Mouse (Mus musculus) large intestine, adult 2 months (tissue): Measurements from ENCODE around the gene Ptpra. TPM values are rescaled to one million over a fixed set of nuclear protein-coding genes. Genes with fewer than 3 reads are reported as not detected.

Source experiments
- DNase-seq: peaks from one replicate; pipeline ENCODE4 v3.0.0-alpha.2; 2012; ENCODE audit warnings: low read depth, low spot score
- whole genome bisulfite sequencing: fragments of 180-500 bp; shearing (Covaris S2); methylation state at CpG from one replicate; pipeline ENCODE4 v1.1.7; 2018; 5-methylcytosine and 5-hydroxymethylcytosine counted together
- polyA plus RNA-seq: library from polyadenylated mRNA; depleted of rRNA; stranded (reverse); fragments of >200 nt; gene quantifications from 2 replicates; pipeline ENCODE4 v1.2.3, GENCODE M21; 2012; rRNA removed

Ptpra gene
- 26.4 and 32.3 TPM in 2 replicates for polyA plus RNA-seq

DNA sequence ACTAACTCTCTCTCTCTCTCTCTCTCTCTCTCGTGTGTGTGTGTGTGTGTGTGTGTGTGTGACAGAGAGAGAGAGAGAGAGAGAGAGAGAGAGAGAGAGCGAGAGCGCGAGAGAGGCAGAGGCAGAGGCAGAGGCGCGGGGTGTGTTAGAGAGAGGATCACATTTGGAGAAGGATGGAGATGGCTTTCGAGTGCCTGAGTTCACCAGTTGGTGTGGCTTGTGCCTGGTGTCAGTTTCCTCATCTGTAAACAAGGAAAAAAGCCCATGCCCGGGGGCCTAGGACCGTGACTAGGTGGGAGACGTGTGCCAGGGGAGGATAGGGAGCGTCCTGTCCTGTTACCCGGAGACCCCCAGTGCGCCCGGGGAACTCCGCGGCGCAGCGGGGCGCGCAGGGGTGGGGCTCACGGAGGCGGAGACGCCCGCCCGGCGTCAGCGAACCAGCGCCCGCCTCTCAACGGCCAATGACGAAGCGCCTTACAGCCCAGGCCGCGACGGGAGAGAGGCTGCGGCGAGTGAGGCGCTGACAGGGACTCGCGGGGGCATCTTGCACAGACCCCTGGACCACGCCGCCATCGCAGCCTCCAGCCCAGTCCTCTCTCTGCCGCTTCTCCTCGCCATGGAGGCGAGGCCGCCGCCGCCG lies at the start of gene Ptpra:
Gene Ptpra, plus strand, starts transcription at position 485 of the 640 bp plus-strand sequence.
- WGBS, result under 1% methylated on average over 47 of the region's 50 CpGs

DNA sequence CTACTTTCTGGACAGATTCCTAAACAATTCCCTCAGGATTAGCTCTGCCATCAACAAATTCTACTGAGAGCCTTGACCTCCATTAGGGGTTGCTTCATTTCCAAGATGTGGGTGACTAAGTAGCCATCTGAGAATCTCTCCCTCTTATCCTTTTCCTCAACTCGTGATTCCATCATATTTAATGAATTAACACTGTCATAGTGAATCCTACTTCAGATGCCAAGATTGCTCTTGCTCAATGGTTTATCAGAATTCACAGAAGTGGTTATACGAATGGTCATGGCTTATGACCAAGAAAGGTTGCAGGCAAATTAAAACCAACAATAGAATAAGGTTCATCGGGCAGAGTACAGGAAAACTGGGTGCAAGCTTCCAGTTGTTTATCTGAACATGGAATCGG lies 48.2 kb upstream of the Ptpra start:
- DNase-seq, result no peak
- 68% methylated on average over 4 of the region's 4 CpGs for WGBS

More for the DNA sequence above, at the start of gene Ptpra:
- peak; percentile 52 for DNase-seq

DNA sequence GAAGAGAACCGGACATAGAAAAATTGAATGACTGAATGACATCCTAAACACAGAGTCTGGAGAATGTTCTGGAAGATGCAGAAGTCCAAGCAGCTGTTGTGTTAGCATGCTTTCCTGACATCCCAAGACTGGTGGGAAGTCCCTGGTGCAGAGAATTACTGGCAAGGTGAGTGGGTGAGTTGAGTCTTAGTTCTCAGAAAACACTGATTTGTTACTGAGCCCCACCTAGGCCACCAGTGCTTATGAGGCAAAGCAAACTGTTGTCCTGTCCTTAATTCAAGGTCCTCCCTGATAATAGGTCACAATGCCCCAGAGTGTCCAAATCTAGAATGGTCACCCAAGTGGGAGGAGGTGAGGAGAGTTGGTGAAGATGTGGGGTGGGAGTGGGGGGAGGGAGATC lies 45.1 kb upstream of the Ptpra start, which contains the start of the genes Gm28372 and 1700020A23Rik:
Gene Gm28372, plus strand, starts transcription at position 301 of the 400 bp plus-strand sequence.
Gene 1700020A23Rik, plus strand, starts transcription at position 321 of the 400 bp plus-strand sequence.
- 88% methylated on average over 1 of the region's 1 CpGs for WGBS
- no peak for DNase-seq

DNA sequence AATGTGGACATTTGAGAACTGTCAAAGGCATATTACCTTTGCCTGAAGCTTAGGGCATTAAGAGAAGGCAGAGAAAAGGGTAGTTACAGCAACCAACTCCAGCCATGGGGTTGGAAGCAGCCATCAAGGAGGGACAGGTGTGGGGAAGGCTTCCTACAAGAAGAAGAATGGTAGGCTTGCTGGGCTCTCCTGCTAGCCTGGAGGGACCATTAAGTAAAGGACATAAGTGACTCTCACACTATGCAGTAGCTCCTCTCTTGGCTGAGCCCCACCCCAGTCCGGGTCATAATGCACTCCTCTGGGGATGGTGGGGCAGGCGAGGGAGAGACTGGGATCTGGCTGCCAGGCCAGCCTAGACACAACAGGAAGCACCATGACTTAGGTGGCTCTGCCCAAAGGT lies 43.9 kb upstream of the Ptpra start, which contains the start of gene Tmem239:
Gene Tmem239, plus strand, starts transcription at position 301 of the 400 bp plus-strand sequence.
- no peak for DNase-seq
- 48% methylated on average over 2 of the region's 2 CpGs for WGBS

DNA sequence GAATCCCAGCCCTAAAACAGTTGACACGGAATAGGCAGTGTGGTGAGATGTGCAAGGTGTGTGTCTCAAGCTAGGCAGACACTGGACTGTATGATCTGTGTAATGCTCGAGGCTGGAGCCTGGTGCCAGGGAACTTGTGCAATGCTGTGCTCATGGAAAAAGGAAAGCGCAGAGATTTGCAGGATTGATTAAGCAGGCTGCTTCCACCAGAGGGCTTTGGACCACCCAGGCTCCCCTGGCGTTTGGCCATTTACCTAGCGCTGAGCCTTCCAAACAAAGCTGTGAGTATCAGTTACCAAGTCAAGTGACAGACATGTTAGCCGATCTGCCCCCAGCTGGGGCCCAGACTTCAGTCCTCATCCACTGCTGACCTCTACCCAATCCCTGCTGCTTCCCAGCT lies 41.9 kb upstream of the Ptpra start:
- WGBS, result 27% methylated on average over 6 of the region's 6 CpGs

DNA sequence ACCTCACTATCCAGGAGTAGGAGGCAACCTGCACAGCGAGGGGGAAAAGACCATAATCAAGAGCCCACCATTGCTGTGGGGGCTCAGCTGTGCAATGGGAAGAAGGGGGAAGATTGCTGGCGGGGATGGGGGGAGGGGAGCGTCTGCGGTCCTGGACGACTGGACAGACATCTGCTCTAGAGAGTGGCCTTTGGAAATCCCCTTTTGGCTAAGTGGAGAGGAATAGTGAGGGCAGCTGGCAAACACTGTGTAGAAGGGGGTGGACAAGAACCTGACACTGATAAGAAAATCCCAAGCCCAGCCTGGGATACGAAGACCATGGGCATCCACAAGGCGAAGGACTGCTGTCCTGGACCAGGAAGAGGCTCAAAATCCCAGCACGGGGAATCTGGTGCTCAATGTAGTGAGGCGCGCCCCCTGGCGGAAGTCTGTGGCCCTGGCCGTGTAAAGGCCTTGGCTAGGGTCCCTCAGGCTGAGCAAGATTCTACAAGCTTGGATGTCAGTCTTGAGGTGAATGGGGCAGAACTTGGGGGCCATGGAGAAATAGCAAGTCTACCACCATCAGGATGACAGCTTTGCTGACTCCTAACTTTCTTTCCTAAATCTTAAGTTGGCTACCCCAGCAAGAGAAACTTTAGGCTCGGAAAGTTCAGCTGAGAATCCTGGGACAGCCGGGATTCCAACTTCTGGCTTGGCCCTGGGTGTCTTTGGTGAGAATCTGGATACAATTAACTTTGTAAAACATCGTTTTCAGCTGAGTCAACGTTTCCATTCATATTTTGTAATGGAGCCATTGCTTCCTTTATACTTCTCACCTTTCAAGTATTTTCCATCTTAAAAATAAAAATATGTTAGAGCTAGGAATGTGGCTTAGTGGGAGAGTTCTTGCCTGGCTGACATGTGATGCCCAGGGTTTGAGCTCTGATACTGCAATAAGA lies 38.3 kb upstream of the Ptpra start:
- peak; percentile 27 for DNase-seq
- 34% methylated on average over 16 of the region's 16 CpGs for WGBS

More for the DNA sequence above, 41.9 kb upstream of the Ptpra start:
- DNase-seq, result no peak

DNA sequence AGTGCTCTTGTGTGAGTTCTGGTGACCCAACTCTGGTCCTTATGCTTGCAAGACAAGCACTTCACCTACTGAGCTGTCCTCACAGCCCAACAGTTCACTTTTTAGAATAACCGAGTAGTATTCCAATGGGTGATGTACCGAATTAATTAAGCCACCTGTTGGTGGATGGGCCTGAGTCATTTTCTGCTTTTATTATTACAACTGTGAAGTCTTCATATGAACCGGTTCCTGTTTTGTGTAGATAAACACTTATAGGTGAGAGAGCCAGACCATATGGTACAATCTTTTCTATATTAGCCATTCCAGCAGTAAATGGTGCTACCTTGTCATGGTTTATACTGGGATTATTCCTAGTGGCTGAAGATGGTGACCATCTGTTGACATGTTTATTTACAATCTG lies 37.3 kb upstream of the Ptpra start:
- DNase-seq, result no peak
- 76% methylated on average over 3 of the region's 3 CpGs for whole genome bisulfite sequencing

DNA sequence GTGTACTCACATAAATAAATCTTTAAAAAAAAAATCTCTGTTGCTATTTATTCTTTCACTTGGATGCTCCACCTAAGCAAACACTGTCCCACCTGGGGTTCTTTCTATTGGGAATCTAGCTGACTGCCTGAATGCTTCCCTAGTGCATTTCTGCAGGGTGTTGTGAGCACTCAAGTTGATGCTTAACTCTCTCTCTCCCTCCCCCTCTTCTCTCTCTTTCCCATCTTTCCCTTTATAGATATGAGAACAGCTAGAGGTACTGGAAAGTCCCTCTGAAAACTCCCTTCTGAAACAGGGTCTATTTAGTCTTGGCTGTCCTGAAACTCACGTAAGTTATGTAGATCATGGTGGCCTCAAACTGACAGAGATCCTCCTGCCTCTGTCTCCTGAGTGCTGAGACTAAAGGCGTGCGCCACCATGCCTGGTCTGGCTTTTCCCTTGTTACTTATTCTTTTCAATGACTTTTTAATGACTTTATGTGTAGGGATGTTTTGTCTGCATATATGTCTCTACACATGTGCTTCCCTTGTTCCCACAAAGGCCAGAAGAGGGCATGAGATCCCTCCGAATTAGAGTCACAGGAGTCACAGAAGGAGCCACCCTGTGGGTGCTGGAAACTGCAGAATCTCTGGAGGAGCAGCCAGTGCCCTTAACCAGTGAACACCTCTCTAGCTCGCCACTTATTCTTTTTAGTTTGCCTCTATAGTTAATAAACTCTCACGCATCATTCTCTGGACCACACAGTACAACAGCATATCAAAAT lies 35.8 kb upstream of the Ptpra start:
- 67% methylated on average over 6 of the region's 6 CpGs for WGBS

DNA sequence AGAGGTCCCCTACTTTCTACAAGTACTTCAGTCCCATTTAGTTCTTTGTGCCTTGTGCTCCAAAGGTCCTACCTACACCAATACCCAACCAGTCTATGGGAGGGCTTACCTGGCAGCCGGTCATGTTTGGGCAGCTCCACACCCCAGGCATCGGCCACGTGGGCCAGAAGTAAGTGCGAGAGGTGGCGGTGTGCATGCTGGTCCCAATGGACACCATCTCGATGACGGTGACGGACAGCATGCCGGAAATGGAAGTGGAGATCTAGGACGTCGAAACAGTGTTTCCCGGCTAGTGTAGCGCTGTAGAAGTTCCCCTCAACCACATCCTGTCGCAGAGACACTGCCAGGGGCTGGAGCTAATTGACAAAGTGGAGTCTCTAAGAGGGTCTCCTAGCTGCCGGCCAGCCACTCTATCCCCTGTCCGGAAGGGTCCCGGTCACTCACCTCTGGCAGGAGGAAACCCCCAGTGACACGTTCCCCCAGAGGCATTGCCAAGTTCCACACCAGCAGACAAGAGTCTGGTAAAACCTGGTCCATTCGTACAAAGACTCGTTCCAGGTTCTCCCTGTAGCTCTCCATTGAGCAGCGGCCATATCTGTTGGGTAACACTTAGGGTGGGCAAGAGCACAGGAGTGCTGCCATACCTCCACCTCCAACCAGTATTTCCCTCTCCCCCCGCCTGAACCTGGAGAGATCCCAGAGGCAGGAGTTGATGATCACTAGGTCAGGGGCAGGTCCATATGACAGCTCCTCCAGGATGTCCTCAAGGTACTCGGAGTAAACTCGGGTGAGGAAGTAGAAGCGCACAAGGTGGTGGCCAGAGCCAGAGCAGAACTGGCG lies 28.1 kb upstream of the Ptpra start:
- no peak for DNase-seq
- WGBS, result 96% methylated on average over 26 of the region's 26 CpGs

More for the DNA sequence above, 35.8 kb upstream of the Ptpra start:
- DNase-seq, result no peak

DNA sequence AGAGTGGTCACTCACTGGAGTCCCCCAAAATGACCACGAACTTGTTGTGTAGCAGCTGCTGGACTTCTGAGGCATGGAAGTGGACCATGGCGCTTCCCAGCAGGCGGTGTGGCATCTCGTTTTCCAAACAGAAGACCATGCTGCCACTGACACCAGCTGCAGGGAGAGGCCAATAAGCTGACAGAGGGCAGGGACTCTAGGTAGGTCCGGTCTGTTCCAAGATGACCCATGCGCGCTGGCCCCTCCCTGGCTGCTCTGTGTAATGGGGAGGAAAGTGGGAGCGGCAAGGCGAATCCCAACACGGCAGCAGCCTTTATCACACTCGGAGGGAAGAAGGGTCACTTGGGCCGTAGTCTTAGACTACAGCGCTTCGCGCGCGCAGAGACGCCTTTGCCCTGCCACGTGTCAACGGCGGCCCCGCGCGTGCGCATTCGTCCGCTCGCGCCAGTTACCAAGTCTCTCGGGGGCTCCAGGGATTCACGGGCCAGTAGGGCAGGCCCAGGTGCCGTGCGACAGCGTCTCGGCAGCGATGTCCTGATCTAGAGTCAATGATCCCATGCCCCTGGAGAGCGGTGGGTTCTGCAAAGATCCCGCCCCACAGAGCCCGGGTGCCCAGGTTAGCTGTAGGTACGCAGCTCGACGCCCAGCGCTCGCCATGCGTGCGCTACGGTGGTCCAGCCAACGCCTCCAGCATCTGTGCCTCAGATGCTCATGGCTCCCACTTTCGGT lies 26.5 kb upstream of the Ptpra start:
- no peak for DNase-seq
- 15% methylated on average over 49 of the region's 49 CpGs for WGBS

DNA sequence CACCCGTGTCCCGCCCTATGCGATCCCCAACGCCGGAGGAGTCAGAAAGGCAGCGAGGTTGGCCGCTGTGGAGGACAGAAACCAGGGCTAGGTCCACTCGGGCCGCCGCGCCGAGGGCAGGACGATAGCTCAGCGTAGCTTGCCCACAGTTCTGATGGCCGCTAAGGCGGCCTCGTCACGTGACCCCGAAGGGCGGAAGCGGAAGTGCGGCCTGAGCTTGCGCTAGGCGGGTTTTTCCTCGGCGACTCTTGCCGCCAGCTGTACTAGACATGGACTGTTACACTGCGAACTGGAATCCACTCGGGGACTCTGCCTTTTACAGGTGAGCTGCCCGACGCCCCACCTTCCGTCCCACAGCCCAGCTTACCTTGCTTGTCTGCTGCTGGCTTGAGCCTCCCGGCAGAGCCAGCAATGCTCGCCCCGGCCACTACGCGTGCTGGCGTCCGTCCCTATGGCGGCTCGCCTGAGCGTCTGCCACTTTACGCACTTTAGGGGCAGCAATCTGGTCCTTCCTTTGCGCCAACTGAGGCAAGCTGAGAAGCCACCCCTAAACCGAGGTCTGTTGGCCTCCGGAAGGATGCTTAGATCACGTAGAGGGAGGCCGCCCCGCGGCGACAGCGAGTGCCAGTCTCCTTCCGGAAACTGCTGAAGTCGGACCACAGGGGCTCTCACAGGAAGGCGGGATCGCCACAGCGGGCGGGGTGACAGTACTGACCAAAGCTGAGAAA lies 25.8 kb upstream of the Ptpra start, which contains the start of the genes Vps16 and Pced1a:
Gene Vps16, plus strand, starts transcription at position 214 of the 728 bp plus-strand sequence.
Gene Pced1a, minus strand, starts transcription at position 576 of the 728 bp plus-strand sequence.
- peak; percentile 80 for DNase-seq
- under 1% methylated on average over 58 of the region's 58 CpGs for WGBS

DNA sequence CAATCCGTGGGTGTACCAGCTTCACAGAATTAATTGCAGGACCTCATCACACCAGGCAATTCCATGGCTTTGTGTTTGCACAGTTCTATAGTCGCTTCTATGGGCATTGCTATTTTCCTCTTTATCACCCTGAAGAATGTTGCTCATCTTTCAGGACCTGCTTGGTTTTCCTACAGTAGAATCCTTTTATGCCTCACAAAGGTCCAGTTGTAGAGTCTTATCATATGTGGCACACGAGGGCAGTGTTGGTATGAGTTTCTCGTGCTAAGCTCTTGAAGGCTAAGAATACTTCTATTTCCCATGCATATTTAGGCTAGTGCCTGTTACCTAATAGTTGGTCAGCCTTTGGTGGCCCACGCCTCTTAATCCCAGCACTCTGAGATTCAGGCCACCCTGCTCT lies 25.0 kb upstream of the Ptpra start:
- 18% methylated on average over 5 of the region's 5 CpGs for WGBS

DNA sequence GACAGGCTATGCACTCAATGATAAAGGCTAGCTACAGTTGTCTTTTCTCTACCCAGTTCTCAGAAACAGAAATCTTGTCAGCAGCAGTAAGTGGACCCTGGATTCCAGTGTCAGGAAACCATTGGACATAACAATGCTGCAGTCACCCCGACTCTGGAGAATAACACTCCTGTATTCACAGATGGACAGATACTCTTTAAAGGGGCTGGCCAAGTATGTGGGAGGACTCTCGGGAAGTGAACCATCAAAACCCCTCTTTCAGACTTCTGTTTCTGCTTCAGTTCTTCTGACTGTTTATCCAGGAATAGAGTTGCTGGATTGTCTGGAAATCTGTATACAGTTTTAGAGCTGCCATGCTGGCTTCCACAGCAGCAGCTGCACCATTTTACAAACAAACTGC lies 20.2 kb upstream of the Ptpra start:
- DNase-seq, result no peak
- 62% methylated on average over 2 of the region's 2 CpGs for WGBS

More for the DNA sequence above, 25.0 kb upstream of the Ptpra start:
- no peak for DNase-seq

DNA sequence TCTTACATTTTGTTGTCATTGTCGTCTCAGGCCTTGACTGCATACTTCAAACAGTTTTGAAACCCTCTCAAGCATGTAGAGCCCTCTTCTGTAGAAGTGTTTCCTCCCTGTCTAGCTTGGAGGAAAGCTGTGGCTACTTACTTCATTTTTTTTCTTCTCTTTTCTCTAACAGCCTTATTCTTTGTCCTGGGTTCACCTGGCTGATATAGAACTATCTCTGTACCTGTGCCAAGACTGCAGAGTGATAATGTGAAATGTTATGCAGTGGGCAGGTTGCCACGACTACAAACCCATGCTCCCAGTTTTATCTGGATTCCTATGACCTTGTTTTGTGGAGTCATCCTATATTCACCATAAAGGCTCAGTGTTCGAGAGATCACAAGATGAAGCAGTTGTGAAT lies 19.6 kb upstream of the Ptpra start:
- 31% methylated on average over 3 of the region's 3 CpGs for WGBS
- DNase-seq, result no peak

DNA sequence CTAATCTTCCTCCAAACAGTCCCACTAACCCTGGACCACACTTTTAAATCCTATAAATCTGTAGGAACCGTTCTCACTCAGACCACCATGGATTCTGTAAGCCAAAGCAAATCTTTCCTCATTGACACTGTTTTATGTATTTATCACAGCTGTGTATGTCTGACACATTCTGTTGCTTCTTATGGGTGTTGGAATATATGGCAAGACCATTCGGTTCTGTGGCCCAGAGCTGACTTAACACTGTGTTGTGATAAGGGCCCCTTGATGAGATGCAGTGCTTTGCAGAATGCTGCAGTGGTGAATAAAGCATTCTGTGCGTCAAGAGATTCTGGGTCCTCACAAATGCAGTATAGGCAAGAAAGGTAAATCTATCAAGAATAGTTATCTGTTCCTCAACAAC lies 17.9 kb upstream of the Ptpra start:
- no peak for DNase-seq
- WGBS, result 82% methylated on average over 3 of the region's 3 CpGs

DNA sequence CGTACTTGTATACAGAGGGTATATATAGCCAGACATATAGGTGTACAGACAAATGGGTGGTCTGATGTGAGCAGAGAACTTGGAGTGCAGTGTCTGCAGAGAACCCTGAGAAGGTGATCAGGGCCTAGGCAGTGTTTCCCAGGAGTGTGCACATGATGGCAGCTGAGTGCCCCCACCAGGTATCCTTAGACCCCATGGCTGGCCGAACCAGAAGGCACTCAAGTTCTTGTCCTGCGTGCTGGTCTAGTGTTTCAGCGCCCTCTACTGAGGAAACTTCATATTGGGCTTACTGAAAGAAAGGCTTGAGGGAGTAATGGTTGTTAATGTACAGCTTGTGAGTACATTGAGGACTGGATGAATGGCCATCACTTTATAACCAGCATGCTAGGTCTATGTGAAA lies 16.9 kb upstream of the Ptpra start:
- 13% methylated on average over 4 of the region's 4 CpGs for WGBS
- DNase-seq, result no peak

DNA sequence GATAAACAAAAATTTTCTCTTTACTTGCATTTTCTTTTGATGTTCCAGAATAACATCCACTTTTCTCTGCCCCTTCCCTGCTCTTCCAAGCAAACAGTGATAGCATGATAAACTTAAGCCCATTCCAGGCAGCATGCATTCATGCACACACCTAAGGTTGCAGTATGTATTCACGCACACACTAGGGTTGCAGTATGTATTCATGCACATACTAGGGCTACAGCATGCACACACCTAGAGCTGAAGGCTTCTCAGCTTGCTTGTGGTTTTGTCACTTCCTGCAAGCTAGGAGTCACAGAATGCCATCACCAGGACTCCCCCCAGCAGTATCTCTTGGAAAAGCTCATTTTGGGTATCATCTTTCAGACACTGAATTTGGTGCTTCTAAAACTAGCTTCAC lies 13.3 kb upstream of the Ptpra start:
- DNase-seq, result no peak
- 100% methylated on average over 1 of the region's 1 CpGs for WGBS
